Mouse (Mus musculus): ENCODE results near the gene Alkbh7. TPM values are rescaled to one million over a fixed set of nuclear protein-coding genes. Genes with fewer than 3 reads are reported as not detected.

Gene Alkbh7
- polyA plus RNA-seq, 1 experiment: 12.5 TPM

DNA sequence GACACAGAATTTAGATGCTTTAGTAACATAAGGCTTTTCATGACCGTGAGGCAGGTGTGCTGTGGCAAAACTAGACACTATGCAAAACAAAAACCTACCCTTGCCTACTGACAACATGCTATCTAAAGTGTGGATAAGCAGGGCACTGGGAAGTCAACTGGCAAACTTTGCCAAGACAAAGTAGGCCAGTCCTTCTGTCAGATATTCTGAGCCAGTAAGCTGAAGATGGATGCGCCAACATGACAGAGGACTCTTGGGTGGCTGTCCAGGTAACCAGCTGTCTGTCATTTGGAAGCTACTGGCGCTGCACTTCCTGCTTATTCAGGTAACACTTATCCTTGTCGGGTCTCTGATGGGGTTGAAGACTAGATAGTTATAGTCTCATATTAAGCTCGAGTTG, 27.1 kb upstream of the Alkbh7 start:
- TF ChIP-seq POLR2A (IDR thresholded peaks at IDR 0.05; ENCODE audit: borderline replicate concordance, low read depth, low read length): no peak
- TF ChIP-seq CTCF (IDR thresholded peaks at IDR 0.05; ENCODE audit: low read depth, low read length): no peak
- H3K4me1 ChIP-seq (ENCODE audit: control insufficient read depth, insufficient read depth, low read length): peaks cover 4% of the 10 kb centered on the region; the same call in 1 of the 2 replicates
- H3K27ac ChIP-seq (ENCODE audit: insufficient read depth, low read depth, low read length): no peak overlapping the region
- no peak overlapping the region for H3K4me3 ChIP-seq (ENCODE audit: insufficient read depth, low read length)

DNA sequence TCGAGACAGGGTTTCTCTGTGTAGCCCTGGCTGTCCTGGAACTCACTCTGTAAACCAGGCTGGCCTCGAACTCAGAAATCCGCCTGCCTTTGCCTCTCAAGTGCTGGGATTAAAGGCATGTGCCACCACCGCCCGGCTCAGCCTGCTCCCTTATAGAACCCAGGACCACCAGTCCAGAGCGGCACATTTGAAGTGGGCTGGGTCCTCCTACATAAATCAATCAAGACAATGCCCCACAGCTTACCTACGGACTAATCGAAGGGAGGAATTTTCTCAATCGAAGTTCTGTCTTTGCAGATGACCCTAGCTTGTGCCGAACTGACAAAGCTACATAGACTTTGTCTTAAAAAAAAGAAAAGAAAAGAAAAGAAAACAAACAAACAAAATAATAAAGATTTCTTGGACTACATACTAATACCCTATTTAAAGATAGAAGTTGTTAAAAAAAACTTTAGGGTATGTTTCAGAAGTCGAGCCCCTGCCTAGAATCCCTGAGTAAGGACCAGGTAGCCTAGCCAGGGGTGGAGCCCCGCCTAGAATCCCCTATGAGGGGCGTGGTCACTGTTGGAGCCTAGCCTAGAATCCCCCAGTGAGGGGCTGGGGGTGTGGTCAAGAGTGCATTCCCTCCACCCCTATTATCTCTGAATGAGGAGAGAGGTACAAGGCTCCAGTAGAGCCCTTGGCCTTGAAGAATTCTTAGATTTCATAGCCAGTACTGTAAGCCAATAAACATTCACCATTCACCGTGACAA, 23.0 kb upstream of the Alkbh7 start:
- TF ChIP-seq POLR2A (IDR thresholded peaks at IDR 0.05; ENCODE audit: borderline replicate concordance, low read depth, low read length) (no peak), CTCF (IDR thresholded peaks at IDR 0.05; ENCODE audit: low read depth, low read length) (no peak)
- Histone ChIP-seq H3K27ac (ENCODE audit: insufficient read depth, low read depth, low read length) (no peak overlapping the region), H3K4me3 (ENCODE audit: insufficient read depth, low read length) (no peak overlapping the region), H3K4me1 (ENCODE audit: control insufficient read depth, insufficient read depth, low read length) (no peaks in the 10 kb centered on the region)

DNA sequence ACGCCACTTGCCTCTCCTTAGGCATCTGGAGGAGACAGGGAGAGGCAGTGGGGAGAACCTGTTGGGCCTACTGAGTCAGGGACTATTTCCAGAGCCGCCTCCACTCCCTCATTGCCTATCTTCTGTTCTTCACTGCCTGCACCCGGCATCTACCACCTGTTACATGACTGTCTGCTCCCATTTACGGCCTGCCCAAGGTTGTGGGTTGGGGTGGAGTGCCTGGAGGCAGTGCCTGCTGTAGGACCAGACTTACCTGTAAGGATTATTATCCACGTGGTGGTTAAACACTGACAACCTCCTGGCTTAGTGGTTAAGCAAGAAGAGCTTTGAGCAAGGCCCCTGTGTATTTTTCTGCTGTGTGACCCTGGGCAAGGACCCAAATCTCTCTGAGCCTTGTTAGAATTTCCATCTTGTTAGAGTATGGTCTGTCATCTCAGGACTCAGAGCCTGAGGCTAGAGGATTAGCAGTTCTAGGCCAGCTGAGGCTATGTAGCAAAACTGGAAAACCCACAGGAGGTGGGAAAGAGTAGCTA, 22.4 kb upstream of the Alkbh7 start:
- H3K4me3 ChIP-seq (ENCODE audit: insufficient read depth, low read length): no peak overlapping the region
- TF ChIP-seq POLR2A (IDR thresholded peaks at IDR 0.05; ENCODE audit: borderline replicate concordance, low read depth, low read length) (no peak), CTCF (IDR thresholded peaks at IDR 0.05; ENCODE audit: low read depth, low read length) (no peak)
- H3K27ac ChIP-seq (ENCODE audit: insufficient read depth, low read depth, low read length): no peak overlapping the region

DNA sequence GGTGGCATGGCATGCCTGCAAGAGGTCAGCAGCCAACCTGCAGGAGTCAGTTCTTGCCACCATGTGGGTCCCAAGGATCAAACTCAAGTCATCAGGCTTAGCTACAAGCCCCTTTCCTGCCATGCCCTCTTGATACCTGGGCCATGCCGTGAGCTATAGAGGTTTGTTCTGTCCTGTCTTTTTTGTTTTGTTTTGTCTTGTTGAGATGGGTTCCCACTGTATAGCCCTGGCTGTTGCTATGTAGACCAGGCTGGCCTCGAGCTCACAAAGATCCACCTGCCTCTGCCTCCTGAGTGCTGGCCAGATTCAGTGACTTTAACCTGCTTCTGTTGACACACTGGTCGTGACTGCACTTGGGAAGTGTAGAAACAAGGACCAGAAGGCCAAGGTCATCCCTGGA, 21.7 kb upstream of the Alkbh7 start:
- Histone ChIP-seq H3K4me1 (ENCODE audit: control insufficient read depth, insufficient read depth, low read length) (no peaks in the 10 kb centered on the region), H3K27ac (ENCODE audit: insufficient read depth, low read depth, low read length) (no peak overlapping the region), H3K4me3 (ENCODE audit: insufficient read depth, low read length) (no peak overlapping the region)
- TF ChIP-seq CTCF (IDR thresholded peaks at IDR 0.05; ENCODE audit: low read depth, low read length): no peak
- TF ChIP-seq POLR2A (IDR thresholded peaks at IDR 0.05; ENCODE audit: borderline replicate concordance, low read depth, low read length): no peak

More for the DNA sequence above, 22.4 kb upstream of the Alkbh7 start:
- no peaks in the 10 kb centered on the region for H3K4me1 ChIP-seq (ENCODE audit: control insufficient read depth, insufficient read depth, low read length)

DNA sequence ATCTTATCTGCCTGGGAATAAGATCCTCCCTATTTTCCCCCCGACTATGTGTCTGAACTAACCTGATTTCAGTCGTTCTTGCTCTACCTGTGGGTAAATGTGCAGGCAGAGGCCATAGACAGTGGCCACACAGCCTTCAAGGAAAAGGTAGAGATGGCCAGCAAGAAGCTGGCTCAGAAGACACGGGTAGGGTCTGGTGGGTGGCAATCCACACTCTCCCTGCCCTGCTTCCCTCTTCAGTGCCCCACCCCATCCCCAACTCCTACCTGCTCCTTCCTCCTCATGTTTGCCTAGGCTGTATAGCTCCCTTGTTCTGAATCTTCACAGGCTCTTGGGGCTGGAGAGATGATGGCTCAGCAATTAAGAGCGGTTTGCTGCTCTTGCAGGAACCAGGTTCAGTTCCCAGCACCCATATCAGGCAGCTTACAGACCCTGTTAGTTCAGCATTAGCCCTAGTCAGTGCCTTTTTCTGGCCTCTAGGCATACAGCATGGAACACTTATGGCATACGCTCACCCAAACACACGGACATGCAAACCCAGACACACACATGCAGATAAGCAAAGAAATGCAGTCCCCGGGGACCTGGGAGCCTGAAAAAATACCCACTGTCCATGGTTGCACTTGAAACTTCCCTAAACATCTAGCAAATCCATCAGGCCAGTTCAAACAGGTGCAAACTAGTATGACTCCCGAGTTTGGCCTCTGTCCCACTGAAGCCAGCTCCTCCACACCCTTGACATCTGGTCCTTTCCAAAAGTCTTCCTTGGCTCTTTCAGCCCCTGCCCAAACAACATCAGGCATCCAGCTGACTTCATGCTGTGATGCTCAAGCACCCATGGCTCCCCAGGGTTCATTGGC, 20.4 kb upstream of the Alkbh7 start:
- Histone ChIP-seq H3K4me1 (ENCODE audit: control insufficient read depth, insufficient read depth, low read length) (no peaks in the 10 kb centered on the region), H3K27ac (ENCODE audit: insufficient read depth, low read depth, low read length) (no peak overlapping the region), H3K4me3 (ENCODE audit: insufficient read depth, low read length) (no peak overlapping the region)
- TF ChIP-seq CTCF (IDR thresholded peaks at IDR 0.05; ENCODE audit: low read depth, low read length) (no peak), POLR2A (IDR thresholded peaks at IDR 0.05; ENCODE audit: borderline replicate concordance, low read depth, low read length) (no peak)

DNA sequence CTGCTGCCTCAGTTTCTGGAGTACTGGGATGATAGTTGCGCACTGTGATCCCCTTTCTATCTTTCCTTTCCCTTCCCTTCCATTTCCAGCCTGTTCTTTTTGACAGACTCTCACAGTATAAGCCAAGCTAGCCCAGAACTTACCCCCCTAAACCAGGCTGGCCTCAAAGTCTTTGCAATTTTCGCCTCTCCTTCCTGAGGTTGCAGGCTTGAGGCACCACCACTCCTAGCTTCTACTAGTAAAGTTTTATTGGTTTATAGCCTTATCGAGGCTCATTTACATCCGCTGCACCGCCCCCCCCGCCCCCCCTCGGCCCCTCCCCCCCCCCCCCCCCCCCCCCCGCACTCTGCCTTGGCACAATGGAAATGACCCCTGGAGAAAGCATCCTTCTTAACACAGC, 17.6 kb upstream of the Alkbh7 start:
- Histone ChIP-seq H3K27ac (ENCODE audit: insufficient read depth, low read depth, low read length) (no peak overlapping the region), H3K4me3 (ENCODE audit: insufficient read depth, low read length) (no peak overlapping the region), H3K4me1 (ENCODE audit: control insufficient read depth, insufficient read depth, low read length) (no peaks in the 10 kb centered on the region)
- TF ChIP-seq CTCF (IDR thresholded peaks at IDR 0.05; ENCODE audit: low read depth, low read length) (no peak), POLR2A (IDR thresholded peaks at IDR 0.05; ENCODE audit: borderline replicate concordance, low read depth, low read length) (no peak)

DNA sequence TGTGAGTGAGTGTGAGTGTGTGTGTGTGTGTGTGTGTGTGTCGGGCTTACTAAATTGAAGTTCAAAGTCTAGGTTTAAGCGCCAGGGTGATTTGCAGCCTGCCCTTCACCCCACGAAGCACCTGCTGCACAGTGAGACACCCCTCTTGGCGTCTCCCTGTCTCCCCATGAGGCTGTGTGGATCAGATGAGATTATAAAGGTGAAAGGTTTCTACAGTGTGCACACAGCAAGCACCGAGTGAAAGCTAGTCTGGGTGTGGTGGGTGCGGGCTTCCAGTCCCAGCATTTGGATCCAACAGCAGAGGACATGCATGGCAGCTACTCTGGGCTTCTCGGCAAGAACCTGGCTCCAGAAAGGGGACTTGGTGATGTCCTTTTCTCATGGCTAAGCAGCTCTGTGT, 16.1 kb upstream of the Alkbh7 start:
- Histone ChIP-seq H3K4me1 (ENCODE audit: control insufficient read depth, insufficient read depth, low read length) (no peaks in the 10 kb centered on the region), H3K27ac (ENCODE audit: insufficient read depth, low read depth, low read length) (no peak overlapping the region), H3K4me3 (ENCODE audit: insufficient read depth, low read length) (no peak overlapping the region)
- no peak for TF ChIP-seq POLR2A (IDR thresholded peaks at IDR 0.05; ENCODE audit: borderline replicate concordance, low read depth, low read length)
- no peak for TF ChIP-seq CTCF (IDR thresholded peaks at IDR 0.05; ENCODE audit: low read depth, low read length)

DNA sequence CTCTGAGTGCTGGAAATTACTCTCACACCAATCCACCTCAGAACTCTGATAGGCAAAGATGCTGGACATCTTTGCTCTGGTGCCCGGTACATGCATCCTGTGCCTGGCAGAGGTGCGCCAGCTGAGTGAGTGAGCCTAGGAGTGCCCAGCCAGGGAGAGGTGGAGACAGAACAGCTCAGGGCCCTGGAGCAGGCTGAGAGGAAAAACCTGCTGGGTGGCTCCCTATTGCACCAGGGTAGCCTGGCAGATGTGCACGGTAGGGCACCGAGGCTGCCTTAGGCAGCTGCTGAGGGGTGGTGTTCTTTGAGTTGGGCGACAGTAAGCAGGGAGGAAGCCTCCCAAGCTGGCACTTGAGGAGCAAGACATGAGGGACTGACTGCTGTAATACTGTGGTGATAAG, 15.1 kb upstream of the Alkbh7 start, which contains the start of gene Acer1:
Gene Acer1 (minus strand): TSS at position 114 of the 400 bp plus-strand sequence.
- no peak within 1 kb of the TSS for H3K4me3 ChIP-seq (ENCODE audit: insufficient read depth, low read length)
- no peak for TF ChIP-seq CTCF (IDR thresholded peaks at IDR 0.05; ENCODE audit: low read depth, low read length)
- no peak for TF ChIP-seq POLR2A (IDR thresholded peaks at IDR 0.05; ENCODE audit: borderline replicate concordance, low read depth, low read length)
- no peaks in the 10 kb centered on the region for H3K4me1 ChIP-seq (ENCODE audit: control insufficient read depth, insufficient read depth, low read length)
- no peak within 1 kb of the TSS for H3K27ac ChIP-seq (ENCODE audit: insufficient read depth, low read depth, low read length)

DNA sequence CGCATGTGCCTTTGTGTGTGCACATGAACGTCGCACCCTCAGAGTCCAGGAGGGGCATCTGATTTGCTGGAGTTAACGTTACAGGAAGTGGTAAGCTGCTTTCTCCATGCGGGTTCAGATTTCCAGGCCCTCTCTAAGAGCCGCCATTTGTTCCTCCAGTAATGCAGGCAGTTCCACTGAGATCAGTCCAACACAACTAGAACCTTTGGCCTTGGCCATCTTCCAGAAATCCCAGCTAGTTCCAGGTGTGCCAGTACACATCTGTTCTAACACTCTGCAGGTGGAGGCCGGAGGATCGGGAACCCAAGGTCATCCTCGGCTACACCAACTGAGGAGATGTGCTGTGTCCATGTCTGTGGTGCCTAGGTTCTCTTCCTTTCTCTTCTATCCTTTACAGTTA, 12.3 kb upstream of the Alkbh7 start:
- no peak overlapping the region for H3K4me3 ChIP-seq (ENCODE audit: insufficient read depth, low read length)
- H3K4me1 ChIP-seq (ENCODE audit: control insufficient read depth, insufficient read depth, low read length): no peaks in the 10 kb centered on the region
- H3K27ac ChIP-seq (ENCODE audit: insufficient read depth, low read depth, low read length): no peak overlapping the region
- TF ChIP-seq CTCF (IDR thresholded peaks at IDR 0.05; ENCODE audit: low read depth, low read length): no peak
- TF ChIP-seq POLR2A (IDR thresholded peaks at IDR 0.05; ENCODE audit: borderline replicate concordance, low read depth, low read length): no peak

DNA sequence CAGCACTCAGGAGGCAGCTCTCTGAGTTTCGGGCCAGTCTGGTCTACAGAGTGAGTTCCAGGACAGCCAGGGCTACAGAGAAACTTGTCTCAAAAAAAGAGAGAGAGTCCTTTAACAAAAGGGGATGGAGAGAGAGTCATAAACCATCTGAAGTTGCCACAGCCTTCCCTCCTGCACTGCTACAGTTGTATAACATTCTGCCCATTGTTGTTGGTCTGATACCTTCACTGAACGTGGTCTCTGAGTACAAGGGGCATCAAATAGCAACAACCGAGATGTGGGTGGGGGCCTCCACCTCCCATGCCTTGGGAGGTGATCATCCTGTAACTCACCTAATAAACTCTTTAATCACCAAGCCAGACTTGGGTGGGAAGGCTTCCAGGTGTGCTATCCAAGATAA, 11.5 kb upstream of the Alkbh7 start:
- Histone ChIP-seq H3K4me1 (ENCODE audit: control insufficient read depth, insufficient read depth, low read length) (no peaks in the 10 kb centered on the region), H3K27ac (ENCODE audit: insufficient read depth, low read depth, low read length) (no peak overlapping the region), H3K4me3 (ENCODE audit: insufficient read depth, low read length) (no peak overlapping the region)
- TF ChIP-seq POLR2A (IDR thresholded peaks at IDR 0.05; ENCODE audit: borderline replicate concordance, low read depth, low read length) (no peak), CTCF (IDR thresholded peaks at IDR 0.05; ENCODE audit: low read depth, low read length) (no peak)
